Mouse (Mus musculus): Measurements from ENCODE around the gene Spata2l. TPM values are rescaled to one million over a fixed set of nuclear protein-coding genes. Genes with fewer than 3 reads are reported as not detected.
"Not testable (repeated sequence)": the region's sequence is repeated elsewhere in the genome, so short reads cannot be mapped to it uniquely, and the experiment has no call there.

The Spata2l gene
- 2.7 and 3.1 TPM in 2 replicates for polyA plus RNA-seq (2014; fragmentation: Nextera tagmentation; extraction: Ambion mirVana)

DNA sequence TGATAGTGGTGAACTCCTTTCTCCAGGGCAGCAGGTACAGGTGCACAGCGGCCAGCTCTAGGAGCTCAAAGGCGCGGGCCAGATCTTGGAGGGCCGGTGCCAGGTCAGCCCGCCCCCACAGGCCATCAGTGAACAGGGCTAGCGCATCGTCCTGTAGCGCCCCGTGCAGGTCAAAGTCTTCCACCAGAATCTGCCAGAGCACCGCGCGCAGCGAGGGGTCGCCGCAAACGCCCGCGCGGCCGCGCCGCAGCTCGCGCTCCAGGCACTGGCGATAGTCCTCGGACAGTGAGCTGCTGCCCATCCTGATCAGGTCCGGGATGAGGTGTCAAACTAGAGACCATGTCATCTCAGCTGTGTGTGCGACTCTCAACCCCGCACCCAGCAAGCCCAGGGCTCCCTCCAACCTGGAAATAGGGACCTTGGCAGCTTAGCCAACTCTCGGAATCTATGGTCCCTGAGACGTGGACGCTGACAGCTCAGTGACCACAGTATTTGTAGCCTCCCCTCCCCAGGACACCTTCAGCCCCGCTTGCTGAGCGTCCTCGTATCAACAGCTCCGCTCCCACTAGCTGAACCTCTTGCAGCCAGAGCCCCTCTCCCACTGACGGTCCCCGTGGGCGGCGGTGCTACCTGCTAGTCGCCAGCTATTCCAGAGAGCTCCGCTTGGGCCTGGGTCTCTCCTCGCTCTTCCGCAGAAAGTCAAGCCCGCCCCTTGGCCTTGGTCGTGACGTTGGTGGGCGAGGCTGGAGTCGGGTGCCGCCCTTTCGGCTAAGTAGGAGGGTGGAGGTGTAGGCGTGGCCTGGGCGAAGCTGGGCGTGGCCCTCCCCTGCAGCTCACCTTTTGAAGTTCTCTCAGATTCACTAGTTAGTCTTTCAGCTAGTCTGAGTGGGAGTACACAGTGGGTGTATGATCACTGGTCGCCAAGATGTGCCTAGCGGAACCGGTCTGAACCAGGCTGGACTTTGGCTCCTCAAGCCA lies at the start of gene Spata2l:
Spata2l (minus strand) TSS at position 714 of the 978 bp plus-strand sequence.
- Histone ChIP-seq H3K27ac (ENCODE audit: low read depth, low read length) (no peak within 1 kb of the TSS), H3K9ac (ENCODE audit: low read length) (peak within 1 kb of the TSS; percentile 49), H3K9me3 (ENCODE audit: control insufficient read depth, low read length) (no peaks in the 10 kb centered on the region), H3K36me3 (ENCODE audit: control insufficient read depth, insufficient read depth, low read length) (no peaks in the 10 kb centered on the region), H3K4me1 (ENCODE audit: control insufficient read depth, insufficient read depth, low read length) (peaks cover 9% of the 10 kb centered on the region; the same call in 1 of the 2 replicates), H3K27me3 (ENCODE audit: control insufficient read depth, insufficient read depth, low read length) (peaks cover 14% of the 10 kb centered on the region), H3K4me3 (ENCODE audit: low read depth, low read length) (peak within 1 kb of the TSS; percentile 39), H3K4me2 (ENCODE audit: low read depth) (peak within 1 kb of the TSS; percentile 75)
- 2% methylated on average over 57 of the region's 57 CpGs for WGBS
- DNase-seq (ENCODE audit: low spot score) (peak; percentile 89), ATAC-seq (ENCODE audit: insufficient read depth, low FRiP score, low TSS enrichment) (peak; percentile 84)

GRCm38 (mm10) chr8:123284493-123284892 lies 48.5 kb upstream of the Spata2l start:
- Histone ChIP-seq H3K27me3 (ENCODE audit: control insufficient read depth, insufficient read depth, low read length) (no peaks in the 10 kb centered on the region), H3K36me3 (ENCODE audit: control insufficient read depth, insufficient read depth, low read length) (peaks cover 3% of the 10 kb centered on the region; the same call in 1 of the 2 replicates), H3K4me2 (ENCODE audit: low read depth) (no peak overlapping the region), H3K4me3 (ENCODE audit: low read depth, low read length) (no peak overlapping the region), H3K9me3 (ENCODE audit: control insufficient read depth, low read length) (no peaks in the 10 kb centered on the region), H3K27ac (ENCODE audit: low read depth, low read length) (no peak overlapping the region), H3K9ac (ENCODE audit: low read length) (no peak overlapping the region), H3K4me1 (ENCODE audit: control insufficient read depth, insufficient read depth, low read length) (no peaks in the 10 kb centered on the region)
- ATAC-seq (ENCODE audit: insufficient read depth, low FRiP score, low TSS enrichment) (no peak), DNase-seq (ENCODE audit: low spot score) (no peak)
- WGBS = 91% methylated on average over 5 of the region's 5 CpGs

DNA sequence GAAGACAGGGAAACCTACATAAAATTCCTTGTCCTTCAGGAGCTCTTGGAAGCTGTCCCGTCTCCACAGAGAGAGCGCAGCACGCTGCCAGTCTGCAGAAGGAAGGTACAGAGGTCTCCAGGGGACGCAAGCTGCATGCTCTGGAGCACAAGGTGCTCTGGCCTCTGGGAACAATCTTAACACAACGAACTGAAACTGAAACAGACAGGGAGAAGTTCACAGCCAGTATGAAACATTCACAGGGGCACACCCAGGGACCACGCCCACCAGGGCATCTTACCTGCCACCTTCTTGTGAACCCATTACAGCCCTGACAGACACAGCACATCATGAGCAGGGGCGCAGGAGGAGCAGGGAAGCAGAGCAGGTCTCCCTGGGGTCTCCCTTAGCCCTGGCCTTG lies 48.0 kb upstream of the Spata2l start:
- no peak overlapping the region for H3K4me2 ChIP-seq (ENCODE audit: low read depth)
- H3K36me3 ChIP-seq (ENCODE audit: control insufficient read depth, insufficient read depth, low read length) = peaks cover 3% of the 10 kb centered on the region; the same call in 1 of the 2 replicates
- H3K27ac ChIP-seq (ENCODE audit: low read depth, low read length) = no peak overlapping the region
- WGBS = 89% methylated on average over 7 of the region's 7 CpGs
- H3K4me1 ChIP-seq (ENCODE audit: control insufficient read depth, insufficient read depth, low read length) = no peaks in the 10 kb centered on the region
- no peak overlapping the region for H3K9ac ChIP-seq (ENCODE audit: low read length)
- ATAC-seq (ENCODE audit: insufficient read depth, low FRiP score, low TSS enrichment) = no peak
- H3K27me3 ChIP-seq (ENCODE audit: control insufficient read depth, insufficient read depth, low read length) = no peaks in the 10 kb centered on the region
- no peak for DNase-seq (ENCODE audit: low spot score)
- no peak overlapping the region for H3K4me3 ChIP-seq (ENCODE audit: low read depth, low read length)
- no peaks in the 10 kb centered on the region for H3K9me3 ChIP-seq (ENCODE audit: control insufficient read depth, low read length)

DNA sequence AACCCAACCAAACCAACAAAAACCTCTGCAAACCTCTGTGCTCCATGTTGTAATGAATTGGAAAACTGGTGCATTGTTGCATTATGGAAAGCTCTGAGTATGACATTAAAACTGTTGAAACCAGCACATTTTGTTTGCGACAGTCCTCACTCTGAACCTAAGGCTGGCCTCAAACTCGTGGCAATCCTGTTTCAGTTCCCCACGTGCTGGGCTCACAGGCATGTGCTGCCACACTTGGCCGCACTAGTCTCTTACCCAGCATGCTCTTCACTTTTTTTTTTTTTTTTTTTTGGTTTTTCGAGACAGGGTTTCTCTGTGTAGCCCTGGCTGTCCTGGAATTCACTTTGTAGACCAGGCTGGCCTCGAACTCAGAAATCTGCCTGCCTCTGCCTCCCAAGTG lies 47.0 kb upstream of the Spata2l start:
- not testable (repeated sequence) for H3K9me3 ChIP-seq (ENCODE audit: control insufficient read depth, low read length); H3K4me3 ChIP-seq (ENCODE audit: low read depth, low read length); H3K36me3 ChIP-seq (ENCODE audit: control insufficient read depth, insufficient read depth, low read length); H3K4me2 ChIP-seq (ENCODE audit: low read depth); H3K4me1 ChIP-seq (ENCODE audit: control insufficient read depth, insufficient read depth, low read length); H3K27me3 ChIP-seq (ENCODE audit: control insufficient read depth, insufficient read depth, low read length); H3K9ac ChIP-seq (ENCODE audit: low read length); DNase-seq (ENCODE audit: low spot score); ATAC-seq (ENCODE audit: insufficient read depth, low FRiP score, low TSS enrichment); H3K27ac ChIP-seq (ENCODE audit: low read depth, low read length)
- WGBS = 90% methylated on average over 5 of the region's 6 CpGs

GRCm38 (mm10) chr8:123280302-123281094 lies 44.5 kb upstream of the Spata2l start:
- Histone ChIP-seq H3K9ac (ENCODE audit: low read length) (no peak overlapping the region), H3K4me2 (ENCODE audit: low read depth) (no peak overlapping the region), H3K27me3 (ENCODE audit: control insufficient read depth, insufficient read depth, low read length) (no peaks in the 10 kb centered on the region), H3K36me3 (ENCODE audit: control insufficient read depth, insufficient read depth, low read length) (no peaks in the 10 kb centered on the region; the same call in 1 of the 2 replicates), H3K27ac (ENCODE audit: low read depth, low read length) (no peak overlapping the region), H3K4me3 (ENCODE audit: low read depth, low read length) (no peak overlapping the region), H3K9me3 (ENCODE audit: control insufficient read depth, low read length) (no peaks in the 10 kb centered on the region), H3K4me1 (ENCODE audit: control insufficient read depth, insufficient read depth, low read length) (no peaks in the 10 kb centered on the region)
- DNase-seq (ENCODE audit: low spot score) (no peak), ATAC-seq (ENCODE audit: insufficient read depth, low FRiP score, low TSS enrichment) (no peak)
- WGBS = 86% methylated on average over 13 of the region's 13 CpGs

DNA sequence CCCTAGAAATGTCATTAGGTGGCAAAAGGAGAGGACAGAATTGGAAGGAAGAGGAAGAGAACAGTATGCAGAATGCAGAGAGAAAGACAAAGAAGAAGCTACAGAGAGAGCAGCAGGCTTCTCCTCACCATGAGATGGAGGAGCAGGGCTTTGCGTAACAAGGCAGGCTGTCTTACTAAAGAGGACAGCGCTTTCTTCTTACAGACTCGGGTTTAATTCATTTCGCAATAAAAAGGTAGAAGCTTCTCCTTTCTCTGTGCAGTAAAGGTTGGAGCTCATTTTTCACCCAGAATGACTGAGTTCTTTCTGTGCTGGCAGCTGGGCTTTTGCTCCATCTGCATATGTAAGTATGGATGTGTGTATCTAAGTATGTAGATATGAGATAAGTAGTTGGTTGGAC lies 43.8 kb upstream of the Spata2l start:
- Histone ChIP-seq H3K4me1 (ENCODE audit: control insufficient read depth, insufficient read depth, low read length) (no peaks in the 10 kb centered on the region), H3K9ac (ENCODE audit: low read length) (no peak overlapping the region), H3K27ac (ENCODE audit: low read depth, low read length) (no peak overlapping the region), H3K4me2 (ENCODE audit: low read depth) (no peak overlapping the region), H3K27me3 (ENCODE audit: control insufficient read depth, insufficient read depth, low read length) (no peaks in the 10 kb centered on the region), H3K36me3 (ENCODE audit: control insufficient read depth, insufficient read depth, low read length) (no peaks in the 10 kb centered on the region; the same call in 1 of the 2 replicates), H3K9me3 (ENCODE audit: control insufficient read depth, low read length) (no peaks in the 10 kb centered on the region), H3K4me3 (ENCODE audit: low read depth, low read length) (no peak overlapping the region)
- ATAC-seq (ENCODE audit: insufficient read depth, low FRiP score, low TSS enrichment) = no peak
- DNase-seq (ENCODE audit: low spot score) = no peak
- WGBS = 93% methylated on average over 4 of the region's 4 CpGs

DNA sequence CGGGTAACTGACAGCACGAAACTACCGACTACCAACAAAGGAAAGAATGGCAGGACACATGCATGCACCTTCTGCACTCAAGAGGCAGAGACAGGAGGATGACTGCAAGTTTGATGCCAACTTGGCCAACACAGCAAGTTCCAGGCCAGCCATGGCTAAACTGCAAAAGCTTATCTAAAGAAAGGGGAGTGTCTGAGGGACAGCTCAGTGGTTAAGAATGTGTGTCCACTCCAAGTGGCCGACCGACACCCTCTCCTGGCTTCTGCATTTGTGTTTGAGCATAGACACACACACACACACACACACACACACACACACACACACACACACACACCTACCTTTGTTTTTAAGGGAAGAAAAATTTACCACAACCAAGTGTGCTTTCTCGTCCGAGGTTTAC lies 42.4 kb upstream of the Spata2l start:
- ATAC-seq (ENCODE audit: insufficient read depth, low FRiP score, low TSS enrichment) = no peak
- Histone ChIP-seq H3K4me1 (ENCODE audit: control insufficient read depth, insufficient read depth, low read length) (no peaks in the 10 kb centered on the region), H3K9ac (ENCODE audit: low read length) (no peak overlapping the region), H3K4me2 (ENCODE audit: low read depth) (no peak overlapping the region), H3K27ac (ENCODE audit: low read depth, low read length) (no peak overlapping the region), H3K4me3 (ENCODE audit: low read depth, low read length) (no peak overlapping the region), H3K9me3 (ENCODE audit: control insufficient read depth, low read length) (no peaks in the 10 kb centered on the region), H3K36me3 (ENCODE audit: control insufficient read depth, insufficient read depth, low read length) (no peaks in the 10 kb centered on the region; the same call in 1 of the 2 replicates), H3K27me3 (ENCODE audit: control insufficient read depth, insufficient read depth, low read length) (no peaks in the 10 kb centered on the region)
- DNase-seq (ENCODE audit: low spot score) = no peak
- WGBS = 79% methylated on average over 7 of the region's 7 CpGs

DNA sequence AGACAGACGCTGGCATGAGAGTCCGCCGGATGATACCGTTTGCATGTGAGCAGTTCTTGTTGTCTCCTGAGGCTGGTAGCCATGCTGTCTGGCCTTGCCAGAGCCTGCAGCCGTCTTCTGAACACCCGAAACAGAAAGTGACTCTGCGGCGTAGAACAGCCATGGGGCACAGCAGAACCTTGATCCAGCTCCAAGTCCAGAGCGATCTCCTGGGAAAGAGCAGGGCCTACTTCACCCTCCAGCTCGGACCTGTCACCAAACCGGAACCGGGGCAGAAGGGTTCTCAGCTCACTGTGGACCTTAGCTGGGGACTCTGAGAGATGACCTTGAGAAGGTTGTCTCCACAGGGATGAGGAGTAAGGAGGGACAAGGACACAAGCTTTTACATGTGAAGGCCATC lies 39.1 kb upstream of the Spata2l start:
- Histone ChIP-seq H3K9me3 (ENCODE audit: control insufficient read depth, low read length) (no peaks in the 10 kb centered on the region), H3K27me3 (ENCODE audit: control insufficient read depth, insufficient read depth, low read length) (no peaks in the 10 kb centered on the region), H3K36me3 (ENCODE audit: control insufficient read depth, insufficient read depth, low read length) (no peaks in the 10 kb centered on the region), H3K4me3 (ENCODE audit: low read depth, low read length) (no peak overlapping the region), H3K4me1 (ENCODE audit: control insufficient read depth, insufficient read depth, low read length) (no peaks in the 10 kb centered on the region), H3K27ac (ENCODE audit: low read depth, low read length) (no peak overlapping the region), H3K9ac (ENCODE audit: low read length) (no peak overlapping the region), H3K4me2 (ENCODE audit: low read depth) (no peak overlapping the region)
- no peak for ATAC-seq (ENCODE audit: insufficient read depth, low FRiP score, low TSS enrichment)
- 91% methylated on average over 12 of the region's 12 CpGs for WGBS
- DNase-seq (ENCODE audit: low spot score) = no peak

Data from neural tube, embryonic 11.5 days (tissue).